24 mouse cellular contexts compared by ENCODE assay signal in genomic region chr16:8764124-8764907, GRCm38 (mm10). TPM values are rescaled to one million over a fixed set of nuclear protein-coding genes. Genes with fewer than 3 reads are reported as not detected.
DNase-seq lines count a peak whose midpoint lies in the region; ATAC-seq lines count a peak whose summit lies in the region.
"Had no signal": no experiment of that assay in that cellular context is flagged by ENCODE, and none has a peak within 500 bp of the region (broad histone marks: within the 10 kb centered on the region; RNA-seq: fewer than 3 reads in every experiment).

No protein-coding gene starts in this region.

- no peaks in the 10 kb centered on the region for H3K27me3 ChIP-seq in midbrain, embryonic 14.5 days (ENCODE audit: control insufficient read depth, insufficient read depth, low read length)
- H3K27me3 ChIP-seq in midbrain, embryonic 15.5 days (replicated peaks), result no peaks in the 10 kb centered on the region
- H3K27me3 ChIP-seq in liver, embryonic 13.5 days, result no peaks in the 10 kb centered on the region
- no peaks in the 10 kb centered on the region for H3K27me3 ChIP-seq in hindbrain, embryonic 16.5 days (replicated peaks; ENCODE audit: control insufficient read depth, insufficient read depth, low read length)
- H3K27me3 ChIP-seq in heart, embryonic 11.5 days (ENCODE audit: control insufficient read depth, insufficient read depth, low read length), result no peaks in the 10 kb centered on the region
- H3K27me3 ChIP-seq: embryonic facial prominence, embryonic 12.5 days; forebrain, embryonic 15.5 days; hindbrain, embryonic 15.5 days; intestine, embryonic 15.5 days had no signal

- peak; percentile 14; the same call in 1 of the 2 replicates for ATAC-seq in midbrain, embryonic 14.5 days (ENCODE audit: low FRiP score, low TSS enrichment)
- ATAC-seq in midbrain, embryonic 15.5 days (replicated peaks), result no peak
- peak; percentile 61 for ATAC-seq in liver, embryonic 13.5 days (ENCODE audit: low read depth)
- no peak for ATAC-seq in hindbrain, embryonic 16.5 days
- ATAC-seq in heart, embryonic 11.5 days (replicated peaks; ENCODE audit: insufficient number of reproducible peaks, low FRiP score, low TSS enrichment), result no peak
- ATAC-seq: forebrain, embryonic 15.5 days; intestine, embryonic 15.5 days had no signal

- H3K36me3 ChIP-seq in midbrain, embryonic 14.5 days (ENCODE audit: control insufficient read depth, insufficient read depth, low read length), result no peaks in the 10 kb centered on the region
- H3K36me3 ChIP-seq in midbrain, embryonic 15.5 days (replicated peaks), result no peaks in the 10 kb centered on the region
- no peaks in the 10 kb centered on the region for H3K36me3 ChIP-seq in liver, embryonic 13.5 days
- no peaks in the 10 kb centered on the region for H3K36me3 ChIP-seq in hindbrain, embryonic 16.5 days (ENCODE audit: control insufficient read depth, insufficient read depth, low read length)
- no peaks in the 10 kb centered on the region for H3K36me3 ChIP-seq in heart, embryonic 11.5 days (ENCODE audit: control insufficient read depth, insufficient read depth, low read length)
- H3K36me3 ChIP-seq: embryonic facial prominence, embryonic 12.5 days; forebrain, embryonic 15.5 days; heart, embryonic 10.5 days; hindbrain, embryonic 15.5 days; intestine, embryonic 15.5 days had no signal

- H3K9ac ChIP-seq in midbrain, embryonic 14.5 days (replicated peaks; ENCODE audit: low read length), result 0 out of 2 replicates have a peak overlapping the region, but pooled peaks have one; percentile 12
- H3K9ac ChIP-seq in midbrain, embryonic 15.5 days, result no peak overlapping the region
- H3K9ac ChIP-seq in liver, embryonic 13.5 days, result peak overlapping the region; percentile 70
- no peak overlapping the region for H3K9ac ChIP-seq in hindbrain, embryonic 16.5 days (ENCODE audit: low read depth, low read length)
- H3K9ac ChIP-seq in heart, embryonic 11.5 days (ENCODE audit: low read depth, low read length), result no peak overlapping the region
- H3K9ac ChIP-seq: embryonic facial prominence, embryonic 12.5 days; forebrain, embryonic 15.5 days; hindbrain, embryonic 15.5 days; intestine, embryonic 15.5 days had no signal

- no peak overlapping the region for H3K4me3 ChIP-seq in midbrain, embryonic 14.5 days (replicated peaks; ENCODE audit: low read depth, low read length)
- H3K4me3 ChIP-seq in midbrain, embryonic 15.5 days, result no peak overlapping the region
- H3K4me3 ChIP-seq in liver, embryonic 13.5 days (replicated peaks), result no peak overlapping the region
- no peak overlapping the region for H3K4me3 ChIP-seq in hindbrain, embryonic 16.5 days (ENCODE audit: low read length)
- H3K4me3 ChIP-seq in heart, embryonic 11.5 days (ENCODE audit: low read depth, low read length), result no peak overlapping the region
- H3K4me3 ChIP-seq: embryonic facial prominence, embryonic 12.5 days; forebrain, embryonic 15.5 days; heart, embryonic 10.5 days; hindbrain, embryonic 15.5 days; intestine, embryonic 15.5 days had no signal

- H3K4me1 ChIP-seq in midbrain, embryonic 14.5 days (ENCODE audit: control insufficient read depth, insufficient read depth, low read length), result no peaks in the 10 kb centered on the region
- H3K4me1 ChIP-seq in midbrain, embryonic 15.5 days, result 0 out of 2 replicates have a peak, but pooled peaks cover 5% of the 10 kb centered on the region
- H3K4me1 ChIP-seq in liver, embryonic 13.5 days (replicated peaks), result peaks cover 95% of the 10 kb centered on the region
- H3K4me1 ChIP-seq in hindbrain, embryonic 16.5 days (ENCODE audit: control insufficient read depth, insufficient read depth, low read depth, low read length), result no peaks in the 10 kb centered on the region
- H3K4me1 ChIP-seq in heart, embryonic 11.5 days (ENCODE audit: control insufficient read depth, insufficient read depth, low read length), result no peaks in the 10 kb centered on the region
- H3K4me1 ChIP-seq: embryonic facial prominence, embryonic 12.5 days; forebrain, embryonic 15.5 days; hindbrain, embryonic 15.5 days; intestine, embryonic 15.5 days had no signal

- no peak overlapping the region for H3K27ac ChIP-seq in midbrain, embryonic 14.5 days (replicated peaks; ENCODE audit: low read depth, low read length)
- no peak overlapping the region for H3K27ac ChIP-seq in midbrain, embryonic 15.5 days
- H3K27ac ChIP-seq in liver, embryonic 13.5 days, result peak overlapping the region; percentile 98
- H3K27ac ChIP-seq in hindbrain, embryonic 16.5 days (ENCODE audit: low read depth, low read length), result no peak overlapping the region
- H3K27ac ChIP-seq in heart, embryonic 11.5 days (ENCODE audit: low read depth, low read length), result no peak overlapping the region
- H3K27ac ChIP-seq: embryonic facial prominence, embryonic 12.5 days; forebrain, embryonic 15.5 days; heart, embryonic 10.5 days; hindbrain, embryonic 15.5 days; intestine, embryonic 15.5 days; stomach, postnatal 0 days had no signal

- 45% methylated on average over 11 of the region's 11 CpGs for WGBS in midbrain, embryonic 14.5 days
- WGBS in midbrain, embryonic 15.5 days, result 53% methylated on average over 11 of the region's 11 CpGs
- 45% methylated on average over 11 of the region's 11 CpGs for WGBS in liver, embryonic 13.5 days (ENCODE audit: insufficient replicate concordance)
- WGBS in hindbrain, embryonic 16.5 days, result 71% methylated on average over 11 of the region's 11 CpGs
- 49% methylated on average over 11 of the region's 11 CpGs for WGBS in heart, embryonic 11.5 days (ENCODE audit: insufficient replicate concordance)

- H3K4me2 ChIP-seq in midbrain, embryonic 14.5 days (ENCODE audit: low read length), result no peak overlapping the region
- no peak overlapping the region for H3K4me2 ChIP-seq in midbrain, embryonic 15.5 days
- peak overlapping the region; percentile 29 for H3K4me2 ChIP-seq in liver, embryonic 13.5 days
- no peak overlapping the region for H3K4me2 ChIP-seq in hindbrain, embryonic 16.5 days (ENCODE audit: low read length)
- H3K4me2 ChIP-seq in heart, embryonic 11.5 days, result no peak overlapping the region
- H3K4me2 ChIP-seq: embryonic facial prominence, embryonic 12.5 days; forebrain, embryonic 15.5 days; hindbrain, embryonic 15.5 days; intestine, embryonic 15.5 days had no signal

- no peaks in the 10 kb centered on the region for H3K9me3 ChIP-seq in midbrain, embryonic 14.5 days (ENCODE audit: control insufficient read depth, low read length)
- H3K9me3 ChIP-seq in midbrain, embryonic 15.5 days, result no peaks in the 10 kb centered on the region
- no peaks in the 10 kb centered on the region for H3K9me3 ChIP-seq in liver, embryonic 13.5 days (replicated peaks)
- H3K9me3 ChIP-seq in hindbrain, embryonic 16.5 days (ENCODE audit: control insufficient read depth, low read length), result no peaks in the 10 kb centered on the region
- H3K9me3 ChIP-seq in heart, embryonic 11.5 days (replicated peaks; ENCODE audit: control insufficient read depth, low read length), result no peaks in the 10 kb centered on the region
- H3K9me3 ChIP-seq: embryonic facial prominence, embryonic 12.5 days; forebrain, embryonic 15.5 days; heart, embryonic 10.5 days; hindbrain, embryonic 15.5 days; intestine, embryonic 15.5 days had no signal

- peak; percentile 59 for DNase-seq in midbrain, embryonic 14.5 days
- peak; percentile 50 for DNase-seq in c-Kit-positive CD71-positive TER-119-positive erythroid progenitor cells, embryonic 14.5 days (ENCODE audit: low spot score)
- no peak for DNase-seq in liver, embryonic 13.5 days
- DNase-seq in thymus, postnatal 10 days (ENCODE audit: low spot score in 2 of 2), result no peak
- DNase-seq: adrenal gland, postnatal 14 days; cerebellum, adult 11-12 months; cerebellum, postnatal 14 days; gastrocnemius, postnatal 10 days; kidney, adult 8-10 months; kidney, postnatal 10 days; layer of hippocampus, postnatal 36 days; lung, adult 18-20 months; lung, postnatal 14 days; right cerebral cortex, postnatal 14 days; thymus, postnatal 4 days had no signal

RNA-seq across cellular contexts. Expression of gene Usp7, which starts 27.8 kb away (rescaled TPM):
- polyA plus RNA-seq in midbrain, embryonic 14.5 days (2014; fragmentation: Nextera tagmentation; extraction: Ambion mirVana), result 49.9 and 50.0 TPM in 2 replicates
- 32.2 and 34.2 TPM in 2 replicates for polyA plus RNA-seq in midbrain, embryonic 15.5 days (2015; fragmentation: Nextera tagmentation; extraction: Ambion mirVana)
- 26.5 and 26.8 TPM in 2 replicates for polyA plus RNA-seq in liver, embryonic 13.5 days (2015; fragmentation: Nextera tagmentation; extraction: Ambion mirVana)
- polyA plus RNA-seq in hindbrain, embryonic 16.5 days (2015; fragmentation: Nextera tagmentation; extraction: Ambion mirVana), result 23.9 and 25.5 TPM in 2 replicates
- polyA plus RNA-seq in heart, embryonic 11.5 days (2014; fragmentation: Nextera tagmentation; extraction: Ambion mirVana), result 20.6 and 31.9 TPM in 2 replicates

Comparison
In these comparisons a context has a peak if more than half of its experiments do, and no peak if none do; other contexts are left out.
1. ATAC-seq: peak in midbrain, embryonic 14.5 days (single experiment) and liver, embryonic 13.5 days (single experiment); none in midbrain, embryonic 15.5 days (single experiment), hindbrain, embryonic 16.5 days (single experiment) and heart, embryonic 11.5 days (single experiment).
2. H3K9ac ChIP-seq: peak in midbrain, embryonic 14.5 days (single experiment) and liver, embryonic 13.5 days (single experiment); none in midbrain, embryonic 15.5 days (single experiment), hindbrain, embryonic 16.5 days (single experiment) and heart, embryonic 11.5 days (single experiment).
3. DNase-seq: peak in midbrain, embryonic 14.5 days (single experiment) and c-Kit-positive CD71-positive TER-119-positive erythroid progenitor cells, embryonic 14.5 days (single experiment); none in liver, embryonic 13.5 days (single experiment) and thymus, postnatal 10 days (0 of 2).